Mouse (Mus musculus): Measurements from ENCODE around the gene Prrt4.

Prrt4 gene

DNA sequence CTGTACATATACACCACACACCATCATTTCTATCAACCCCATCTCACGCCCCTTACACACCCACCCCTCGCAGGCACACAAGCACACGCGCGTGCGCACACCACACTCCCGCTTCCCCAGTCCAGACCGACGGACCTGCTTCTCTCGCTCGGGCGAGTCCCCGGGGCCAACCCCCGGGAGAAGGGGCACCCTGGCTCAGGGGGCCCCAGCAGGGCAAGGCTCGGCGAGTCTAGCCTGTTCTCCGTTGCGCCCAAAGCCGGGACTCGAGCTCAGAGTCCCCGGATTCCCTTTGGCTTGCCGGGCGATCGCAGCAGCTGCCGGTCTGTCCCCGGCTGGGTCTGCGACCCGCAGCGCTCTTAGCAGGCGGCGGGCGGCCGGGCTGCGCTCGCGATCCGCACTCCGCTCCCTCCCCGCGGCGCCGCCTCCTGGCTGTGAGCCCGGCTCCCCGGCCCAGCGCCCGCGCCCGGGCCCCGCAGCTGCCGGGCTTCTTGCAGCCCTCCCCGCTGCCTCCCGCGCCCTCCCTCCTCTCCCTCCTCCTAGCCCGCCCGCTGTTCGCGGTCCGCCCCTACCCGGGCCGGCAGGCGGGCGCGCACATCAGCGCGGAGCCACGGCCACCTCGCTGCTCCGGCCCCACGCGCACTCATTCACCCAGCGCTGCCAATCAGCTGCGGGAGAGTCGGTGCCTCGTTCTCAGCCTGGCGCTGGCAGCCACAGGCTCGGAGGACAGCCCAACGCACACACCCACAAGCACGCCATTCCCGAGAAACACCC is at the start of gene Prrt4:
Prrt4 (minus strand) TSS at position 697 of the 771 bp plus-strand sequence.
- peak; percentile 42 for DNase-seq (ENCODE audit: low read depth, low spot score)

DNA sequence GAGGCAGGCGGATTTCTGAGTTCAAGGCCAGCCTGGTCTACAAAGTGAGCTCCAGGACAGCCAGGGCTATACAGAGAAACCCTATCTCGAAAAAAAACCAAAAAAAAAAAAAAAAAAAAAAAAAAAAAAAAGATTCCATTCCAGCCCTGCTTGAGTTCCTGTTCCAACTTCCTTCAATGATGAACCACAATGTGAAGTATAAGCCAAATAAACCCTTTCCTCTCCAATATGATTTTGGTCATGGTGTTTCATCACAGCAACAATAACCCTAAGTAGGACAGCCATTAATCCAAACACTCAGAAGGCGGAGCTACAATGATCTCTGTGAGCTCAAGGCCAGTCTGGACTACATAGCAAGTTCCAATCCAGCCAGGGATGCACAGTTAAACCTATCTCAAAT is 38.3 kb upstream of the Prrt4 start:
- DNase-seq (ENCODE audit: low read depth, low spot score) = peak; percentile 1

DNA sequence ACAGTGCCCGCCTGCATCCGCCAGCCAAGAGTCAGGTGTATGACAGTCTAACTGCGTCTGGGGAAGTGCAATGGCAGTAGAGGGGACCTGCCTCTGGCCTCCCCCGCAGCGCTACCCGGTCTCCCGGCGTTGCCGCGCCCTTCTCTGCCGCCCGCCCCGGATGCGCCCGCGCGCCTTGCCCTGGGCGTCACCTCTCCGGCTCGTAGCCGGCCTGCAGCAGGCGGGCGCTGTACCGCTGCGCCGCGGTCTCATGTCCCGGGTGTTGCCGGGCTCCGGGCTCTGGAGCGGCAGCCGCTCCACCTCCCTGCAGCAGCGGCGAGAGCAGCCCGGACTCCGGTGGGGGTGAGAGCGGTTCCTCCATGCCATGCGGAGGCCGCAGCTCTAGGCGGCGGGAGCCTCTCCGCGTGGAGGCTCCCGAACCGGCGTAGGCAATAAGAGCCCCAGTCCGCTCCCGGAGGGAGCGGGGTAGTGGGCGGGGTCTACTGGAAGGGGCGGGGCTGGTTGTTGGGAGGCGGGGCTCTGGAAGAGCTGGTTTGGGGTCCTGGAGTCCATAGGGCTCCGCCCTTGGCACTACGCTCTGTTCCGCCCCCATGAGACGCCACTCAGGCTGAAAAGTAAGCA is 36.6 kb upstream of the Prrt4 start, which contains the start of gene Impdh1:
Impdh1 (minus strand) TSS at position 484 of the 621 bp plus-strand sequence.
- DNase-seq (ENCODE audit: low read depth, low spot score) = peak; percentile 88

DNA sequence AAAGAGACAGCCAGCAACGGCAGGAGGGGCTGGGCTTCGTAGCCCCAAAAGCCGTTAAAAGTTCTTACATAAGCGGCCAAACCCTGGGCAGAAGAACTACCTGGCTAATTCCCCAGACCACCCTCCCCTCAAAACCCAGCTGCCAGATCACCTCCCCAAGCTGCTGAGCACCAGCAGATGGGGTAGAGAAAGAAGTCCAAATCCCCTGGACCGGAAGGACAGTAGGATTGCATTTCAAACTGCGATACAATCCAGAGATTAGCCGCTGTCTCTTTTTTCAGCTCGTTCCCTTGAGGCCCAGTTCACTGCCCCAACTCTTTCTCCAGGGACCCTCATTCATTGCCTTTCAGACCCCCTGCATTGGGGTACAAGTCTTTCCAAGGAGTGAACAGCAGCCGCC is 35.8 kb upstream of the Prrt4 start:
- DNase-seq (ENCODE audit: low read depth, low spot score) = peak; percentile 38

GRCm38 (mm10) chr6:29214776-29215175 is 35.4 kb upstream of the Prrt4 start:
- DNase-seq (ENCODE audit: low read depth, low spot score) = no peak

DNA sequence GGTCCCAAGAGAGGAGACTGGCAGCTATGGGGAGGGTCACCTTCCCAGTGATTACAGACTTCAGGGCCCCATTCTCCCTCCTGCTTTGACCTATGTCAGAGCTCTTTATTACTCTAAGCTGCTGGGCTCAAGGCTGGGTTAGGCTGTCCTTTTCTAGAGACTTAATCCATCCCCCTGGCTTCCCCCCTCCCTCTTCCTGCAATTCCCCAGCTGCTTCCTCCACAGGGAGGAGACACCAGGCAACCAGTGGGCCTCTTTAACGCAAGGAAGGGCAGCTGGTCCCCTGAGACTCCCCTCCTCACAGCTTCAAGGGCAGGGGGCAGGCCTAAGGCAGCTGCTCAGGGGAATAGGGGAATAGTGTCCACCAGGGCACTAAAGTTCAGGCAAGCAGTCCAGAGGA is 34.9 kb upstream of the Prrt4 start:
- peak; percentile 4 for DNase-seq (ENCODE audit: low read depth, low spot score)

DNA sequence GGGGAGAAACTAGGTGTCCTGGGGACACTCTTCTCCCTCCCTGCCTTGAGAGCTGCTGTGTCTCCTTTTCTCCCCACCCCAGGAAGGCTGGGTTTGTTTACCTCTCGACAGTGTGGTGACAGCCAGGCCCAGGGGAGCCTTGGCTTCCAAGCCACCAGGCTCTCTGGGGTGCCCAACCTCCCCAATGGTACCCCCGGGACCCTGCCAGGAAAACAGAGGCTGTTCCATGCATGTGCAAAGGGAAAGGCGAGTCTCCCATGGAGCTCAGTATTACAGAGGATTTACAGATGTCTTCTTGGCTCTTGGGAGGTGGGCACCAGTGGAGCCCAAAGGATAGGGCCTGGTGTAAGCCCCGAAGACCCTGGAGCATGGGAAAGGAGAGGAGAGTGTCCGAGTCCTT is 34.1 kb upstream of the Prrt4 start:
- DNase-seq (ENCODE audit: low read depth, low spot score) = no peak

- DNase-seq (ENCODE audit: low read depth, low spot score) = peak; percentile 95
Measured at GRCm38 (mm10) chr6:29211806-29212492, 32.6 kb upstream of the Prrt4 start.

GRCm38 (mm10) chr6:29211146-29211545 is 31.8 kb upstream of the Prrt4 start:
- peak; percentile 29 for DNase-seq (ENCODE audit: low read depth, low spot score)

DNA sequence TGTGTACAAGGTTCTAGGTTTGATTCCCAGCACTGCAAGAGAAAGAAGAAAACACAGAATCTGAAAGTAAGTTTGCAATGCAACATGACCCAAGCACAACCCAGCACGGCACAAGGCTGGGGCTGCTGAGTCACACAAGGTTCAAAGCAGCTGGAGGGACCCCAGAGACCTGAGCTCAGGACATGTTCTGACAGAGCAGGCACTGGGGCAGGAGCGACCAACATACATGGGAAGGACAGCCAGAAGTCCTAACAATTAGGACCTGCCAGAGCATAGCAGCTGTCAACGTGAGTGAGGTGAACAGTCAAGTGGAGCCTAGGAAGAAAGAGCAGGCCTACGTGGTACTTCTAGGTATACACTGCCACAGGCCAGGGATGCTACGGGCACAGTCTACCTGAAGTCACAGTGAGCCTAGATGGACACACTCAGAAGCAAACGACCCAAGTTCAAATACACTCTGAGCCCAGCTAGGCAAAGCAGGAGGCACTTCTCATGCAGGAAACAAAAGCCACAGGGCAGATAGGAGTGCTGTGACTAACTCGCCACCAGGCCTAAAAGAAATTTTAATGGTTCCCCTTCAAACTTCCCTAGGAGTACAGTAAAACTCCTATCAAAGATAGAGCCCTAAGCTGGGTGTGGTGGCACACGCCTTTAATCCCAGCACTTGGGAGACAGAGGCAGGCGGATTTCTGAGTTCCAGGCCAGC is 31.0 kb upstream of the Prrt4 start:
- peak; percentile 22 for DNase-seq (ENCODE audit: low read depth, low spot score)

DNA sequence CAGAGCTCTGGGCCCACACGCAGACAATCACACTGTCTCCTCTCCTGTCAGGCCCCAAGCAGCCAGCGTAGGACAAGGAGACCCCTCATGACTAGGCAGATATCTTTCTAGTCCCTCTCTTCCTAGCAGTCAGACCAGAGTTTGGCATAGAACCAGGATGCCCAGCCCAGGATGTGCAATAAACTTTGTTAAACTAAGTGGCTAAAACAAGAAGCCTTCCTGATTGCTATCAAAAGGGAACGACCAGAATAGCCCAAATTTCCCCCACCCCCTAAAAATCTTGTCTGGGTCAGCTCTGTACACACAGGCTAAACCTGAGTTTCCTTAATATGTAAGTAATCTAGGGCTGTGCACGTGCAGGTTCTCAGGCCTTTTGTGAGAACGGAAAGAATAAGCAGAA is 28.8 kb upstream of the Prrt4 start:
- no peak for DNase-seq (ENCODE audit: low read depth, low spot score)

DNA sequence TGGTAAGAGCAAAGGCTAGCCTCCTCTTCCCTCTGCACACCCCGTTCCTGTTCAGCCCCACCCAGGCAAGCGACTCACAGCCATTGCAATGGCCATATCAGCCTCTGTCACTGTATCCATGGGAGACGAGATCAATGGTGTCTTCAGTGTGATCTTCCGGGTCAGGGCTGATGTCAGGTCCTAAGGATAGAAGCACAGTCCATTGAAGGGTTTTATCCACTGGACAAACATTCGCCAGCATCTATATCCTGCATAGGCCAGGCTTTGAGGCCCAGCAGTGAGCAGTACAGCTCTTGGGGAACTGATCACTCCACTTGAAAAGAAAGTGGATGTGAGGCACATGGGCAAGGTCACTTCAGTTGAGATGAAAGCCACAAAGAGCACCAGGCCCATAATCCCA is 27.6 kb upstream of the Prrt4 start:
- DNase-seq (ENCODE audit: low read depth, low spot score) = no peak

- peak; percentile 2 for DNase-seq (ENCODE audit: low read depth, low spot score)
Measured at GRCm38 (mm10) chr6:29206006-29206405, 26.6 kb upstream of the Prrt4 start.

DNA sequence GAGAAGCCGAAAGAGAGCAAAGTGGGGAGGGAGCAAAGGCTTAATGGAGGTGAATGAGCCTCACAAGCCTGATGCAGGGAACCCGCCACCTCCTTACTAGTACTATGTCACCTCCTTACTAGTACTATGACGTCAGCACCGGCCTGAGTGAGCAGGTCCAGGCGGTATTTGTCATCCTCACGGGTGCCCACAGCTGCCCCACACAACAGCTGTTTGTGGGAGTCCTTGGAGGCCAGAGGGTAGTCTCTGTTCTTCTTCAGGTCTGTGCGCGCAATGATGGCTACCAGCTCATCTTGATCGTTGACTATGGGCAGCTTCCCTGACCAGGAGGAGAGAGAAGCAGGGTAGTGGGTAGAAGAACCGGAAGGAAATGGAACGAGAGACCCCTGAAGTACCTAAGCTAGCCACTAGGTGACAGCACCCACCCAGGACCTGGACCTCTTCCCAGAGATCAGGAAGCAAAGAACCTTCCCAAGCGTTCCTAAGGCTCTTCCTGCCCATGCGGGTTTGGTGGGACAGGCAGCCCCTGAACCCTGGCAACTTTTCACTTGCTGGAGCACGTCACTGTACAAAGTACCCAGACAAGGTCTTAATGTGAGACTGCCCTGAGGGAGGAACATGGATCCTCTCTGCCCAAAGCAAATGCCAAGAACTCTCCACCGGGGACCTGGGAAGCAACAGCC is 25.7 kb upstream of the Prrt4 start:
- peak; percentile 60 for DNase-seq (ENCODE audit: low read depth, low spot score)

GRCm38 (mm10) chr6:29203861-29204585 is 24.6 kb upstream of the Prrt4 start:
- DNase-seq (ENCODE audit: low read depth, low spot score) = no peak

DNA sequence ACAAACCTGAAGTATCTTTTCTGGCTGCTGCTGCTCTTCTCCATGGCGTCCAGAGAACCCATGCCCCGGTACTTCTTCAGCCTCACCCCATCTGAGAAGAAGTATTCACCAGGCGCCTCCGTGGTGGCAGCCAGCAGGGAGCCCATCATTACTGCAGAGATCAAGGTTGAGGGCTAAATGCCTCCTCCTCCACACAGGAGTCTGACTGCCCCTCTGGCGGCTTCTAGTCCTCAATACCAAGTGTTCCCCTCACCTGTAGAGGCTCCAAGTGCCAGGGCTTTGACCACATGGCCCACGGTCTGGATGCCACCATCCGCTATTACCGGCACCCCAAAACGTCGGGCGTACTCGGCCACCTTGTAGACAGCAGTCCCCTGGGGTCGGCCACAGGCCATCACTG is 23.7 kb upstream of the Prrt4 start:
- DNase-seq (ENCODE audit: low read depth, low spot score) = no peak

- DNase-seq (ENCODE audit: low read depth, low spot score) = peak; percentile 3
Measured at GRCm38 (mm10) chr6:29201988-29202387, 22.6 kb upstream of the Prrt4 start.

DNA sequence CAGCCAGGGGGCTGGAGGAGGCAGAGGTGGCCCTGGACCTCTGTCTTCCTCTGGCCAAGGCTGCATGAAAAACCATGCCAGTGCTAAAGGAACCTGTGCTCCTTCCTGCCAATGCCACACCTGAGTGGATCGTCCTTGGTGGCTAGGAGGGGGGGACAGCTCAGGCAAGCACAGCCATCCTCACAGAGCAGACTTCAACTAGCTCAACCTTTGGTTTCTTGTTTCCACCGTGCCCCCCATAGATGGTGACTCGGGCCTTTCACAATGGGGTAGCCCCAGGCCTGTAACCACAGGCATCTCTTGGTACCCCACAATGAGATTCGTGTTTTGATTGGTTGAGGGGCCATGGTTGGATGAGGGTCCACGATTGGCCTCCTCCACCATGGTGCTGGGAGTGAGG is 22.0 kb upstream of the Prrt4 start:
- DNase-seq (ENCODE audit: low read depth, low spot score) = no peak

DNA sequence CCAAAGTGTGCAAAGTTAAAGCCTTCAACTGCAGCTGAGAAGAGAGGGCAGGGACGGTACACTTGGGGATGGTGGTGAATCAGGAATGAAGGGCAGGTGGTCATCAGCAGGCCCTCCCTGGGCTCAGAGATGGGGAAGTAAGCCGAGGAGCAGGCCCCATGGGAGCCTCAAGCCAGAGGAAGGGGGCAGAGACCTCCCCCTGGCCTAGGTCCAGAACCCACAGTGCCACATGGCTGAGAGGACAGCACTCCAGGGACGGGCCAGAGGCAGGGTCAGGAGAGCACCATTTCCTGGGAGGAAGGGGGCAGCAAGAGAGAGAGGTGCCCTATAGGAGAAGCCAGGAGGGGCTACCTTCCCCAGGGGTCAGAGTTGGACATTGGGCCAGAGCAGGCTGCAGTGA is 21.1 kb upstream of the Prrt4 start:
- DNase-seq (ENCODE audit: low read depth, low spot score) = no peak

DNA sequence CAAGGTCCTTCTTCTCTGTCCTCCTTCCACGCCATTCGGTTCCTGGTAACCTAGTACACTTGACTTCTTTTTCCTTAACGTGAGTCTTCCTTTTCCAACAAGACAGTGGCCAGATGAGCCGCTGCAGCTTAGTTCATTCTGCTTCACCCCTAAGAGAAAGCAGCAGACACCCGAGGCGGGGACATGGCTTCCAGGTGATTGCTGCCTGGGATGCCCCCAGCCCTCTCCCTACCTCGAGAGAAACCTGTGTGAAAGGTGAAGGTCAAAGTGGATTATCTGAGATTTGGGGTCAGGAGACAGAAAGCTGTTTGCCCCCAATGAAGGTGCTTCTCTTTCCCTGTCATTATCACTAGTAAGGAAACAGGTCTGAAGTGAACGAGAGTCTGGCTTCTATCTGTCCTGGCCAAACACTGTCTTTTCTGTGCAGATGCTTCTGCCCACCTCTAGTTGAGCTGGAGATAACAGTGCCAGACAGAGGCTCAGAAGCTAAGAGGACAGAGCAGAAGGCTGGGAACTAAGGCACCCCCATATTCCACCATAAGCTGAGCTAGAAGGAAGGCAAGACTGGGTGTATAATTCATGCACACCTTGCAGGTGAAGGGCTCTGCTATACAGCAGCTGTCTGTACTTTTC is 20.0 kb upstream of the Prrt4 start:
- DNase-seq (ENCODE audit: low read depth, low spot score) = no peak
